Mouse (Mus musculus) limb, embryonic 15.5 days (tissue): ENCODE results near the gene Zfp566. TPM values are rescaled to one million over a fixed set of nuclear protein-coding genes. Genes with fewer than 3 reads are reported as not detected.

ENCODE experiments used
- ATAC-seq: fragments of 200-750 bp; cut with Nextera tagmentation; 2 replicates; pipeline ENCODE4 v1.8.0; 2017; ENCODE audit warnings: low read depth, moderate TSS enrichment; ENCODE audit not compliant: insufficient number of reproducible peaks, low FRiP score, low TSS enrichment
- H3K27ac ChIP-seq: fragments of 300-500 bp; sonication (generic); 2 replicates; pipeline ENCODE4 v1.5.1; 2015; ENCODE audit warnings: moderate library complexity, mild to moderate bottlenecking, inconsistent platforms
- H3K27me3 ChIP-seq: fragments of 300-500 bp; sonication (generic); 2 replicates; pipeline ENCODE4 v1.6.1; 2015; ENCODE audit warnings: inconsistent platforms
- H3K36me3 ChIP-seq: fragments of 300-500 bp; sonication (generic); 2 replicates; pipeline ENCODE4 v1.6.1; 2015; ENCODE audit warnings: inconsistent platforms
- H3K4me1 ChIP-seq: fragments of 300-500 bp; sonication (generic); 2 replicates; pipeline ENCODE4 v1.6.1; 2015; ENCODE audit warnings: inconsistent platforms
- H3K4me2 ChIP-seq: fragments of 300-500 bp; sonication (generic); 2 replicates; pipeline ENCODE4 v1.6.1; 2015; ENCODE audit warnings: mild to moderate bottlenecking, inconsistent platforms
- H3K4me3 ChIP-seq: fragments of 300-500 bp; sonication (generic); 2 replicates; pipeline ENCODE4 v1.5.1; 2015; ENCODE audit warnings: mild to moderate bottlenecking, inconsistent platforms
- H3K9ac ChIP-seq: fragments of 300-500 bp; sonication (generic); 2 replicates; pipeline ENCODE4 v1.6.1; 2015; ENCODE audit warnings: inconsistent platforms
- H3K9me3 ChIP-seq: fragments of 300-500 bp; sonication (generic); 2 replicates; pipeline ENCODE4 v1.6.1; 2016; ENCODE audit warnings: inconsistent platforms
- WGBS: fragments of 180-500 bp; shearing (Covaris S2); methylation state at CpG from one replicate; pipeline ENCODE4 v1.1.7; 2015; 5-methylcytosine and 5-hydroxymethylcytosine counted together
- microRNA-seq: library from miRNA; unstranded; fragments of <30 nt; microRNA quantifications from one replicate; pipeline ENCODE4, GENCODE M21; 2016
- polyA plus RNA-seq: library from polyadenylated mRNA; unstranded; fragments of >200 nt; fragmentation: Nextera tagmentation; extraction: Ambion mirVana; gene quantifications from 2 replicates; pipeline ENCODE4 v1.2.1, GENCODE M21; 2015

Zfp566 gene
- polyA plus RNA-seq, 1 experiment from 2014 or later: 12.7 TPM

DNA sequence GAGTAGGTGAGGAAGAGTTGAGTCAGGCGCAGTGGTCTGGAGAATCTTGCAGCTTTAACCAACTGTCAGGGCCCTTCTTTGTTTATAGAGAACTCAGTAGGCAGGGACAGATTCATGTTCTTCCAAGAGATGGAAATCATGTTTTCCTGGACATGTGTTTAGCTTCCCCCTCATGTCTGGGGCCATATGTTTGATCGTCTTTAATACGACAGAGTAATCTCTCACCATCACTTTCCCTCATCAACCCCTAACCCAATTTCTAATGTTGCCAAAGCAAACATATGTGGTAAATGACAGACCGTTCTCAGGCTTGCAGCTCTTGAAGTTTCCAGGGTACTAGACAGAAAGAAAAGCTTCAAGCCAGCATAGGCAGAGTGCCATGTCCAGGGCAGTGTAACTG, 42.2 kb downstream of the Zfp566 start:
- no peak overlapping the region for H3K27ac ChIP-seq
- H3K27me3 ChIP-seq: no peaks in the 10 kb centered on the region
- no peak overlapping the region for H3K4me2 ChIP-seq
- WGBS: 89% methylated on average over 4 of the region's 4 CpGs
- peaks cover 12% of the 10 kb centered on the region for H3K4me1 ChIP-seq
- H3K4me3 ChIP-seq: no peak overlapping the region
- no peaks in the 10 kb centered on the region for H3K9me3 ChIP-seq
- no peak overlapping the region for H3K9ac ChIP-seq
- no peak for ATAC-seq
- 0 out of 2 replicates have a peak, but pooled peaks cover 5% of the 10 kb centered on the region for H3K36me3 ChIP-seq

DNA sequence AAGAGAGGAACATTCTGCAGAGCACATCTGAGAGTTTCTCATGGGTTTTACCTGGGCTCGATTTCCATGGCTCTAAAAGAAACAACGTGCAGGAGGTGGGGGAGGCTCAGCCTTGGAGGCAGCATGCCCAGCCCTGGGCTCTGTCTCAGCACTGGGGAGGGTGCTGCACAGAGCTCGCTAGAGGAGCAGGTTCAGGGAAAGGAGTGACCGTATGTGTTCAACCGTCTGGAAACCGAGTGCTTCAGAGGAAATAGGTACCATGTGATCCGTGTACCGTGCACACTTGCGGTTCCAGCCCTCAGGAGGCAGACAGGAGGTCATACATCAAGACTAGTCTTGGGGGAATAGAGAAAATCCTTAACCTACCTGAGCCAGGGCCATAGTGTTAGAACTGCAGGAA, 46.0 kb downstream of the Zfp566 start:
- ATAC-seq: no peak
- H3K9ac ChIP-seq: no peak overlapping the region
- no peak overlapping the region for H3K4me3 ChIP-seq
- no peak overlapping the region for H3K27ac ChIP-seq
- no peaks in the 10 kb centered on the region for H3K9me3 ChIP-seq
- peaks cover 14% of the 10 kb centered on the region; the same call in 1 of the 2 replicates for H3K36me3 ChIP-seq
- no peak overlapping the region for H3K4me2 ChIP-seq
- 39% methylated on average over 9 of the region's 9 CpGs for WGBS
- H3K4me1 ChIP-seq: no peaks in the 10 kb centered on the region
- H3K27me3 ChIP-seq: no peaks in the 10 kb centered on the region

DNA sequence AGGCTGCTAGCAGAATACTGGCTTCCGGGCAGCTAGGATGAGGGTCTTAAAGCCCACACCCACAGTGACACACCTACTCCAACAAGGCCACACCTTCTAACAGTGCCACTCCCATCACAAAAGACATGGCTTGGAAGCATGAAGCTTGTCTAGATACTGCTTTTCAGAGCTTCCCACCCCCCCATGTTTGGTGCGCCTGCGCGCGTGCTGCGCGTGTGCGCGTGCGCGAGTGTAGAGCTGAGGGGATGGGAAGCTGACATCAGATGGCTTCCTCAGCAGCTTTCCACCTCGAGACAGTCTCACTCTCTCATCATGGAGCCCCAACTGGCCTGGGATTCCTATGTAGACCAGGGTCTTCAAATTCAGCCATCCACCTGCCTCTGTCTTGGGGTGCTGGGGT, 56.0 kb downstream of the Zfp566 start:
- WGBS: 92% methylated on average over 12 of the region's 12 CpGs

DNA sequence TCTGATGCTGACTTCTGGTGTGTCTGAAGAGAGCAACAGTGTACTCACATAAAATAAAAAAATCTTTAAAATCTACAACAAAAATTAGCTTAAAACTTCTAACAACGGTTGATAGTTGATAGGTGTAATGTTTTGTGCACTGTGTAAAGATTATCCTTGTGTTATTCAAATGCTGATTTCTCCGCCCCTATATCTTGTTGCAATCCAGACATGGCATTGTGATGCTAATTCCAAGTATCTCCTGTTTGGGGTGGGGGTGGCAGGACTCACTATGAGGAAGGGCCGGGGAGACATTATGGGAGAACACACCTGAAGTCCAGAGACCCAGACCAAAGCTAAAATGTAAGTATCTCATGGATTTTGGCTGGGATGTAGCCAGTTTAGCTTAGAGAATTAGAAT, 58.9 kb downstream of the Zfp566 start:
- ATAC-seq: no peak
- no peak overlapping the region for H3K27ac ChIP-seq

More for the DNA sequence above, 56.0 kb downstream of the Zfp566 start:
- Histone ChIP-seq H3K36me3 (peaks cover 26% of the 10 kb centered on the region), H3K27ac (no peak overlapping the region), H3K9me3 (no peaks in the 10 kb centered on the region), H3K9ac (no peak overlapping the region), H3K27me3 (no peaks in the 10 kb centered on the region), H3K4me1 (no peaks in the 10 kb centered on the region), H3K4me3 (no peak overlapping the region), H3K4me2 (no peak overlapping the region)
- no peak for ATAC-seq

DNA sequence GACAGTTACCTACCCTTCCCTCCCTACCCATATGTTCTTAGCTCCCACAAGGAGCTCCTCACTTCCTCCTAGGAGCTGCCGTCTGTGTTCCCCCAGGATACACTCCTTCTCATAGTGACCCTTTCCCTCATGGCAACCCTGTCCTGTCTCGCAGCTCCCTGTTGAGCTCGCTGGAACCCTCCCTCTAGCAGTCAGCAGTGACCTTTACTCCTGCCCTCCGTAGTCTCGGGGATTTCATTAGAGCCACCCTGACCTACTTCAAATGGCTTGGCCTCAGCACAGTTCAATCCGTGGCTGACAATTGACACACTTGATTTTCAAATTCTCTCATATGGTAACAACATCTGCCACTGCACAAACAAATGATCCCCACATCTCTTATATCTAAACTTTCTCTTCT, 59.6 kb downstream of the Zfp566 start:
- Histone ChIP-seq H3K4me2 (no peak overlapping the region), H3K9me3 (no peaks in the 10 kb centered on the region), H3K4me1 (no peaks in the 10 kb centered on the region), H3K4me3 (no peak overlapping the region), H3K36me3 (peaks cover 18% of the 10 kb centered on the region), H3K9ac (no peak overlapping the region), H3K27ac (no peak overlapping the region), H3K27me3 (no peaks in the 10 kb centered on the region)
- WGBS: 23% methylated on average over 6 of the region's 6 CpGs
- ATAC-seq: no peak

More for the DNA sequence above, 58.9 kb downstream of the Zfp566 start:
- Histone ChIP-seq H3K36me3 (peaks cover 15% of the 10 kb centered on the region), H3K9ac (no peak overlapping the region), H3K9me3 (no peaks in the 10 kb centered on the region), H3K27me3 (no peaks in the 10 kb centered on the region), H3K4me2 (no peak overlapping the region), H3K4me3 (no peak overlapping the region), H3K4me1 (no peaks in the 10 kb centered on the region)
- 83% methylated on average over 3 of the region's 3 CpGs for WGBS

DNA sequence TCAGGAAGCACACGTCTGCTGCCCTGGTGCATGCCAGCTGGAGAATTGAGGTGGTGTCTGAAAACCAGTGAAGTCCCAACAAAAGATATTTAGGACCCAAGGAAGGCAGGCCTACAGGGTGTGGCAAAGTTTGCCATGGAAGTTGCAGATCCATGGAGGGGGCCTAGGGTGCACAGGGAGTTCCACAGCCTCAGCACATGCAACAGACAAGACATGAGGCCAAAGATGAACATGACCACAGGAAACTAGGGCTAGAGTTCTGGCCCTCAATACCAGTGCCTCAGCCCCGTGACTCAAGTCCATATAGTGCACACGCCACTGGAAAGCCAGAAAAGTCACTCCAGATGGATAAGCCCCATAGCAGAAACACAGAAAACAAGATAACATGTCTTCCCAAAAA, 61.8 kb downstream of the Zfp566 start:
- H3K4me3 ChIP-seq: no peak overlapping the region
- ATAC-seq: no peak
- H3K9me3 ChIP-seq: no peaks in the 10 kb centered on the region
- H3K27ac ChIP-seq: no peak overlapping the region
- H3K4me2 ChIP-seq: no peak overlapping the region
- WGBS: 92% methylated on average over 3 of the region's 3 CpGs
- H3K9ac ChIP-seq: no peak overlapping the region
- H3K27me3 ChIP-seq: no peaks in the 10 kb centered on the region
- H3K36me3 ChIP-seq: peaks cover 36% of the 10 kb centered on the region
- H3K4me1 ChIP-seq: no peaks in the 10 kb centered on the region

Small RNAs within 50 kb of the gene (microRNA-seq; reads per million reads assigned to microRNA genes)
- not detected for gene Gm23368

Other genes starting within 250 kb of the Zfp566 start
- gene Zfp940, start 236.9 kb downstream of the Zfp566 start, polyA plus RNA-seq: 4.8 and 5.6 TPM in 2 replicates
- 6.7 and 7.6 TPM in 2 replicates for gene Zfp420, start 230.5 kb downstream of the Zfp566 start, polyA plus RNA-seq
- 12.4 and 12.7 TPM in 2 replicates for gene Zfp27, start 184.0 kb downstream of the Zfp566 start, polyA plus RNA-seq
- 5.9 and 7.0 TPM in 2 replicates for gene Zfp383, start 182.3 kb downstream of the Zfp566 start, polyA plus RNA-seq
- 11.5 and 11.6 TPM in 2 replicates for gene Zfp74, start 136.4 kb downstream of the Zfp566 start, polyA plus RNA-seq
- gene Zfp568, start 106.6 kb downstream of the Zfp566 start, polyA plus RNA-seq: 17.9 and 27.5 TPM in 2 replicates
- gene Zfp14, start 39.1 kb downstream of the Zfp566 start, polyA plus RNA-seq: 5.7 and 6.1 TPM in 2 replicates
- gene Zfp82, start 17.6 kb downstream of the Zfp566 start, polyA plus RNA-seq: 8.2 and 8.3 TPM in 2 replicates
- 1.1 and 2.3 TPM in 2 replicates for gene Gm26920, start 117 bp downstream of the Zfp566 start, polyA plus RNA-seq
- gene Zfp260, start 4.2 kb upstream of the Zfp566 start, polyA plus RNA-seq: 132 and 137 TPM in 2 replicates
- gene Zfp382, start 31.4 kb upstream of the Zfp566 start, polyA plus RNA-seq: 13.2 and 13.8 TPM in 2 replicates
- gene Zfp146, start 79.2 kb upstream of the Zfp566 start, polyA plus RNA-seq: 17.4 and 18.7 TPM in 2 replicates
- gene Cox7a1, start 93.6 kb upstream of the Zfp566 start, polyA plus RNA-seq: 3.4 and 10.1 TPM in 2 replicates
- gene Capns1, start 108.3 kb upstream of the Zfp566 start, polyA plus RNA-seq: 102 and 117 TPM in 2 replicates
- 140 and 149 TPM in 2 replicates for gene Polr2i, start 141.4 kb upstream of the Zfp566 start, polyA plus RNA-seq
- gene Tbcb, start 141.7 kb upstream of the Zfp566 start, polyA plus RNA-seq: 175 and 188 TPM in 2 replicates
- 0.22 and 0.42 TPM in 2 replicates for gene Ovol3, start 145.2 kb upstream of the Zfp566 start, polyA plus RNA-seq
- gene Thap8, start 189.6 kb upstream of the Zfp566 start, polyA plus RNA-seq: 0.26 and 0.78 TPM in 2 replicates
- gene Wdr62, start 189.9 kb upstream of the Zfp566 start, polyA plus RNA-seq: 6.0 and 6.2 TPM in 2 replicates
- 33.2 and 35.2 TPM in 2 replicates for gene Clip3, start 201.2 kb upstream of the Zfp566 start, polyA plus RNA-seq
- 80.8 and 82.0 TPM in 2 replicates for gene Alkbh6, start 218.2 kb upstream of the Zfp566 start, polyA plus RNA-seq
- gene Syne4, start 224.3 kb upstream of the Zfp566 start, polyA plus RNA-seq: 37.1 and 42.8 TPM in 2 replicates
- gene E130208F15Rik, start 231.2 kb upstream of the Zfp566 start, polyA plus RNA-seq: 3.4 TPM in 1 of 2 replicates, not detected in the other
- gene Sdhaf1, start 233.4 kb upstream of the Zfp566 start, polyA plus RNA-seq: 13.7 and 18.8 TPM in 2 replicates